Mouse (Mus musculus) layer of hippocampus, adult 9-11 months (tissue): ENCODE results near the gene 9230112D13Rik.

ENCODE experiments used
- DNase-seq: peaks from one replicate; pipeline ENCODE4 v3.0.0; 2022

The 9230112D13Rik gene

DNA sequence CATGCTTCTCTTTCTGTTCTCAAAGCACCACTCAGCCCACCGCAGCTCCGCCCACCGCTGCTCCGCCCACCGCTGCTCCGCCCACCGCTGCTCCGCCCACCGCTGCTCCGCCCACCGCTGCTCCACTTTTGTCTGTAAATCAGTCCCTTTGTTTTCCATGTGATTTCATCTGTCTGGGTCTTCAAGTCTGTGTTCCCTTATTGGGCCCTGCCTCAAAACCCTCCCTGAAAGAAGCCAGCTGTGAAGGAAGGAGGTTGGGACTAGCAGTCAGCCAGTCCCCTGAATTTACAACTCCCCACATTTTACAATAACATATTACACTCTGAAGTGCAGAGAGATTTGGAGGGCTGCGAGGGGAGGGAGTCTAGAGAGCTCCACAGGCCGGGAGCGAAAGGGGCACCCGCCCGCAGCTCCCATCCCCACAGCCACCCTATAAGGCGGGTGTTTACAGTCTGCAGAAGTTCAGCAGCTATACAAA is 18.1 kb upstream of the 9230112D13Rik start:
- no peak for DNase-seq

DNA sequence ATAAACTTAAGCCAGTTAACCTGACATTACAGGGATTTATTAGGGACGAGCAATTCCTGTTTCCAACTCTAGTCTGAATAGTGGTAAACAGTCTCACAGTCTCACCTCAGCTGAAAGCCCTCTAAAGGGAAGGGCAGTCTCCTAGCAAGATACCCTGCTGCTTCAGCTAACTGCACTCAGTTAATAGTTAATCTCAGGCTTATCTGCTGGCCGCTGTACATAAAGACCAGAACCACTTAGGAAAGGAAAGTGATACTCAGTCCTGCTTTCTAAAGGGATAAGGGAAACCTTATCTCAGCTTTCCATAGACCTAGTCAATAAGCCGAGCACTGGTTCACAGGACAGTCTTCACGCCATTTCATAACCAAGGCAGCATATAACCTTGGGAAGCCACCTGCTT is 13.3 kb upstream of the 9230112D13Rik start:
- no peak for DNase-seq

GRCm38 (mm10) chr14:34533537-34533936 is 10.9 kb upstream of the 9230112D13Rik start:
- DNase-seq: no peak

GRCm38 (mm10) chr14:34532536-34532935 is 9.9 kb upstream of the 9230112D13Rik start:
- no peak for DNase-seq

DNA sequence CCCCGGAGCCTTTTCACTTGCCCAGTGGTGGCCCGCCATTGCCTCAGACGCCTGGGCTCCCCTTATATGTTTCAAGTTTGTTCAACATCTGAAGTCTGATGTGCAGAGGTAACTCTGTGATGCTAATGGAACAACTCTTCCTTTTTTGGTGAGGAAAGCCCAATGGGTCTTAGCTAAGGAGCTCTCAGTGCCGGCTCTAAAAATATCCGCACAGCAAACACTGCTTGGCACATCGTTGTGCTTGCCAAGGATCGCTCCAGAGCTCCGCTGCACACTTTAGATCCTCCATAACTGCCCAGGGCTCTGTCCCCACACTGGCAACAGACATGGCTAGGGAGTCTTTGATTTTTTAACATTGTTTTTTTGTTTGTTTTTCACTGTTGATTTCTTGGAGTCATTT is 6.2 kb upstream of the 9230112D13Rik start:
- no peak for DNase-seq

DNA sequence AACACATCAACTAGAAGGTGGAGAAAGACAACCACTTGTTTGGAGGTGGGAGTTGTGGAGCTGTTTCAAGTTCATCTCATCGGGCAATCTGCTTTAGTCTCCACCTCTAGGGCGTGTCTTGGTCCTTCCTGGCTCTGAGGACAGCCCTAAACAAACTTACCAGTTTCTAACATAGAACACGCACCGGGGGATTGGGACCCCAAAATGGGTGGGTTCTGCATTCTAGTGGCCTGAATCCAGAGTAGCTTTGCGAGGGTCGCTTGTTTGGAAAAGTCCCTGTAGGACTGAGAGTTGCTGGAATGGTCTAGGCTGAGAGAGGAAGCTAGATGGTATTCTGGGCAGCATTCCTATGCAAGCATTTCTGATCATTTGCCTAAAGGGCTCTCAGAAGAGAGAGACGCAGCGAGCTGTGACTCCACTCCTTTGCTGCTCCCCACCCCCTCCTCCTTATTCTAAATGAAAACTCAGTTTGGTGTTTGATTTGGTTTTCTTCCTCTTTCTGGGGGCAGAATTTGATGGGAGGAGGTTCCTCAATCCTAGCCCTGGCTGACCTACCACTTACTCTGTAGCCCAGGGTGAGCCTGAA is 4.5 kb downstream of the 9230112D13Rik start:
- DNase-seq: no peak

DNA sequence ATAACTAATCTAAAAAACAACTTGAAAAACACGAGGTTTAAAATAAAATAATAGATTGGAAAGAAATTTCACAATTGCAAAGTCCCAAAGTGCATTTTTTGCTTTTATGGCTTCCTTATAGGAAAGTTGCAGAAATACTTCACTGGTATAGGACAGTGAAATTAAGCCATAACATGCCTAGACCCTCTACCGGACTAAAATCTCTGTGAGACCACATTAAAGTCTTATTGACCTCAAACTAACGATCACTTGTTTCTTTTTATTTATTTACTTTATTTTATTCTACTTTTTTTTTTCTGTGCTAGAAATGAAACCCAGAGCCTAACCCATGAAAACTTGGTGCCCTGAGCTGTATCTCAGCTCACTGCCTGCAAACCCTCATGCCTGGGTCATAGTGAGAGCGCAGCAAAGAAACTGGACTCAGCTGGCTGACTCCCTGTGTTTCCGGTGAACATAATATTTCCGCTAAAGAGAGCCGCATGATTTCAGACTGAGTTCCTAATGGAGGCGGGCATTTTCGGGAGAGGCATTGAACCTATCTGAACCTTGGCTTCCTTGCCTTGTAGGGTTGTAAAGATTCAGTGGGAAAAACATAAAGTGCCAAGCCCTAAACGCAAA is 5.5 kb downstream of the 9230112D13Rik start:
- DNase-seq: no peak

DNA sequence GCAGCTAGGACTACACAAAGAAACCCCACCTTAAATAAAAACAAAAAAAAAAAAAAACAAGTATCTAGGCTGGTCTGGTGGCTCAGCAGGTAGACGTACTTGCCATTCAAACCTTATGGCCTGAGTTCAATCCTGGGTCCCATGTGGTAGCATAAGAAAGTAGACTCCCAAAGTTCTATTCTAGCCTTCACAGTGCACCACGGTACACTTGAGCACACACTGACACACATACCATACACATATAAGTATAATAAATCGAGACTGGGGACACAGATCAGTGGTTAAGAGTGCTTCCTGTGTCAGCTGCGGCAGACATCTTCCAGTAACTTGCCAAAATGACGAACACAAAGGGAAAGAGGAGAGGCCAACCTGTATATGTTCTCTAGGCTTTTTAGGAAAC is 6.7 kb downstream of the 9230112D13Rik start:
- no peak for DNase-seq

- DNase-seq: no peak
Measured at GRCm38 (mm10) chr14:34514120-34514519, 8.5 kb downstream of the 9230112D13Rik start.

GRCm38 (mm10) chr14:34512602-34513001 is 10.0 kb downstream of the 9230112D13Rik start:
- DNase-seq: no peak

- DNase-seq: no peak
Measured at GRCm38 (mm10) chr14:34511901-34512300, 10.7 kb downstream of the 9230112D13Rik start.

GRCm38 (mm10) chr14:34508842-34509439 is 13.7 kb downstream of the 9230112D13Rik start:
- no peak for DNase-seq

GRCm38 (mm10) chr14:34508187-34508840 is 14.3 kb downstream of the 9230112D13Rik start:
- DNase-seq: no peak

DNA sequence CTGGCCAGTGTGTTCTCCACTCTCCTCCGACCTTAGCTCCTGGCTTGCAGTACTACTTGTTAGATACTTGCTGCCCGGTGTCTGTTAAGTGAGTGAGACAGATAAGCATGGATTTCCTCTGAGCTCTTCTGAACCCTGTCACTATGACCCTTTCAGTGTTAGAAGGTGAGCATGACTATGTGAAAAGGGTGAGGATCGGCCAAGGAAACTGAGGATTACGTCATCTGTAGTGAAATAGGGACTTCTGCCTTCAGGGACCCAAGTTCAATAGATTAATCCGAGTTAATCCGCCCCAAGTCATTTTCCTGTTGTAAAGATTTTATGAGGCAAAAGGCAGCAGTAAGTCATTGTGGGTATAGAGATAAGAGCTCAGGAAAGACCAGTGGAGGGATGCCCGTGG is 17.3 kb downstream of the 9230112D13Rik start:
- DNase-seq: no peak

DNA sequence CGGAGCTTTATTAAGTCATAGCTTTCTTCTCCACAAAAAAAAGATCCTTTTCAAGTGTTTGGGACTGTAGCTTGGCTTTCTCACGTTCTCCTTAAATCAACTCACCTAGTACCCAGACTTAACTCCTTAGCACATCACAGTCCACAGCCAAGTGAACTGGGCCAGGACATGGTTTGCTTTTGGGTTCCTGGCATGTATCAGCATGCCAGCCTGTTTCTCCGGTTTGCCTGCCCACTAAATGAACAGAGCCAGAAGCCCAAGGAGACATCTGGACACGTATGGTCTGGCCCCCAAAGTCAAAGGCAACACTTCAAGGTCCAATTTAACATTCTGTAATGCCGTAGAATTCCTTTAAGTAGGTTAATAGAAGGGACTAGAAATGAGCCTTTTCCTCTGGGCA is 18.2 kb downstream of the 9230112D13Rik start:
- no peak for DNase-seq

DNA sequence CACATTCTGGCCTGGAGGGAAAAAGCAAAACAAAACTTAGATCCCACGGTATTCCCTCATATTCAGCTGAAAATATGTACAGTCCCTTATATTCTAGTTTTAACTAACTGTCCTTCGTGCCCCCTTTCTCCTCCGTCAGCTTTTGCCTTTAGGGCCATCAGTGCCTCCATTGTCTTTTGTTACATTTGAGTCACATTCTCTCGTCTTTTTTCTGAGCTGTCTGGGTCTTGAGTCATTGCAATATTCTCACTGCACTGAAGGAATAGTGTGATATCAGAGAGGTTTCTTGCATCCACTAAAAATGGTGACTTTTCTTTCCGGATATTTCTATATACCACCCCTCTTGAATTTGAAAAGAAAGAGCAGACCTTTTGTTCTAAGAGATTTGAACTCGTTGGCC is 18.8 kb downstream of the 9230112D13Rik start:
- DNase-seq: no peak

DNA sequence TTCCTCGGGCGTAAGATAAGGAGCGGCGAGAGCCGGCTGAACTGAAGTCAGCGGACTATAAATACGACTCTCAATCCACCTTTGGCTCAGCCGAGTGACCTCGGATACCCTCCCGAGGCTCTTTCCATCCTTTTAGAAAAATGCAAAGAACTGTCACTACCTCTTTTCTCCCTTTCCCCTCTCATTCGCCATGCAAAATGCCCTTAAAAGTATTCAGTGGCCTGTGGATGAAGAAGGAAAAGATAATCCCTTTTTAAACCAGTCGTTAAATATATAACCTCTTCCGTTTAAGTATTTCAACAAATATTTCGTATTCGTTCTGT is 19.3 kb downstream of the 9230112D13Rik start, which contains the start of gene Bmpr1a:
Gene Bmpr1a (minus strand): TSS at position 17 of the 323 bp plus-strand sequence.
- no peak for DNase-seq

DNA sequence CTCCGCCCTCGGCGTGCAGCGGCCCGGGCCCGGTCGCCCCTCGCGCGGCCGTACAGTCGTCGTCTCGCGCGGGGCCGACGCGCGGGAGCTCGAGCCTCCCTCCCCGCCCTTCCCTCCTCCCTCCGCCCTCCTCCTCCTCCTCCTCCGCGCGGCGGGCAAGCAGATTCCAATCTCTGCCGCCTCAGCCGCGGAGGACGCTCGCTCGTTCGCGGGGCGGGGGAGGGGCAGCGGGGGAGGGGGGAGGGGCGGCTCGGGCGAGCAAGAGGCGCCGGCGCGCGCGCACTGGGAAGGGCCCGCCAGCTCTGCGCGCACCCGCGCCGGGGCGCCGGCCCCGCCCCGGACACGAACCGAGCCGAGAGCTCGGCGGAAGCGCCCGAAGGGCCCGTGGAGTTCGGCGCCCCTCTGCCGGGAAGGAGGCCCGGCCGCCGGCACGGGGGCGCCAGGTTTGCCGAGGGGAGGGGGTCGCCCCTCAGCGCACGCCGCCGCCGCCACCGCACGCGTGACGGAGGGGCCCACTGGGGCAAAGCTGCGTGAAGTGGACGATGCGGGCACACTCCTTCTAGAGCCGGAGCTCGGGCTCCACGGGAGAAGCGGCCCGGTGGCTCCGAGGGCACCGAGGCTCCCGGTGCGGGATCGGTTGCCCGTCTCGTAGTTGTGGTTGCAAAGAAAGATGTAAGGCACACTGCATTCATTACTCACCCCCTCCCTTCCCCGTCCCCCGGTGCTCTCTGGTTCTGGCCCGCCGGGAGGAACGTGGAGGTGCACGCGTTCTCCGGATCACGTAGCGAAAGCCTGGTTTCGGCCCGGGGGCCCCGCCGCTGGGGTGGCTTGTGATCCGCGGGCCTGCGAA is 19.9 kb downstream of the 9230112D13Rik start:
- peak; percentile 90 for DNase-seq

DNA sequence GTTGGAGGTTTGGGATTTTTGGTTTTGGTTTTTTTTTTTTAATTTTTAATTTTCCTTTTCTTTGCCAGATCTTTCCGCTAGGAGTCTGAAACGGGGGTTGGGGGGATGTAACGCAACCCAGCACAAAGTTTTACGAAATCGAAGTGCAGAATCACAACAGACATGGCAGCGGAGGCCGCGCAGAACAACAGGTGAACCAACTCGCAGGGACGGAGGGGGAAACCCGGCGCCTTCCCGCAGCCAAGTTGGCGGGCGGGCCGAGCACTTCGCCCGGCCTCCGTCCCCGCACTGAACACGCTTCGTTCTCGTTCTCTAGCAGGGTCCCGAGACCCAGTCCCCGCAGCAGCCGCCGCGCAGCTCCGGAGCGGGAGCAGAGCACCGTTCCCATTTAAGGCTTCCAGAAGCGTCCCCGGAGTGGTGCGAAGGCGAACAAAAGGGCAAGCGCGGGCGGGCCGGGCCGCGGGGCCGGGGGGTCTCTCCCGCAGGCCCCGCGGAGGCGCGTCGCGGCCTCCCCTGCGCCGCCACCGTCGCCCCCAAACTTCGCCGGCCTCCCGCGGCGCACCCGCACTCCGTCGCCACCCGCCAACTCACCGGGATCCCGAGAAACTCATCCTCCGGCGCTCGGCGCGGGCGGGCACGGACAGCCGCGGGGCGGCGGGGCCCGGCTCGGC is 20.7 kb downstream of the 9230112D13Rik start:
- no peak for DNase-seq

DNA sequence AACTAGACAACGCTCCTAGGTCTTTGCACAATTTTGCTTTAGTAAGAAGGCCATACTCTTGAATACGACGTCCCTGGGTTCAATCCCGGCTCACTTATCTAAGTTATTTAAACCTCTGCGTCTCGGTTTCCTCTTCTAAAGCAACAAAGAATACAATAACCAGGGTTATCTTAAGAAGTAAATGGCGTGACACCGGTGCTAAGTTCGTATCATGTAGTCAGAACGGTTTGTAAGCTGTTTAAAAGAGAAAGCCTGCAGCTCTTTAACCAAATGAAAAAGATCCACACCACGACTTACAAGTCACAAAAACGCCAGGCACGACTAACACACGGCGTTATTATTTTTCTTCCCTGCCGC is 21.2 kb downstream of the 9230112D13Rik start:
- DNase-seq: no peak

DNA sequence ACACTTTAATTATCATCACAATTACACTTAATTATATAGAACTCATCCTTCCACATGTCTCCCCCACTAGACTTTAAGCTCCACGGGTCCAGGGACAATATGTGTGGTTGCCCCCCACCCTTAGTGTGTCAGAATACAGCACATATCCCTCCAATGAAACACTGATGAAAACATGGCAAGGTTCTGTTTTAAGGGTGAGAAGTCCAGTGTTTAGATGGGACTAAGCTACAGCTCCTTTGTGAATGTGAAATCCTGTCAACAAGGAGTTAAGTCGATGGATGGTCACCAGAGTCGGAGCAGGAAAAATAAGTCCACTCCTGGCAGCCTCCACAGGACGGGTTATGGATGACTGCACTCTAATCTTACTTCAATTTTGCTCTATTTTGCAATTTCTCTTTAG is 22.3 kb downstream of the 9230112D13Rik start:
- DNase-seq: no peak

DNA sequence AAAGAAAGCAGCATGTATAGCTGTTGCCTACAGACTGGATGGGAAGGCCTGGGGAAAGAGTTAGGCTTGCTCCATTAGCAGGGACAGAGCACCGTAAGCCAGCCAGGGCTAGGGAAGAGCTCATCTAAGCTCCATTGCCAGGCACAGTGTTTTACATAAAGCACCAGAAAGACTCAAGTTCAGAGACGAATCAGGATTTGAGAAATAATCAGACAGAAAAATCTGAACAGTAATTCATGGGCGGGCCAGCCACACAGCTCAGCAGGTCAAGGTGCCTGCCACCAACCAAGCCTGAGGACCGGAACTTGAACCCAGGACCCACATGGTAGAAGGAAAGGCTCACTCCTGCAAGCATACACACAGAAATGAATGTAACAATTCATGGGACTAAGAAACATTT is 22.9 kb downstream of the 9230112D13Rik start:
- DNase-seq: no peak

- DNase-seq: no peak
Measured at GRCm38 (mm10) chr14:34497346-34497745, 25.3 kb downstream of the 9230112D13Rik start.
